Mouse (Mus musculus): Measurements from ENCODE around the gene Hdgfl3.

- TF ChIP-seq CTCF (conservative IDR thresholded peaks at IDR 0.05; ENCODE audit: low read length) (no peak), POU5F1 (IDR thresholded peaks at IDR 0.05; ENCODE audit: borderline replicate concordance, low read length) (no peak), NANOG (IDR thresholded peaks at IDR 0.05; ENCODE audit: borderline replicate concordance, low read length) (no peak)
These were observed 53.5 kb downstream of the Hdgfl3 start for GRCm38 (mm10) chr7:81880797-81881196.
